Mouse (Mus musculus) liver, embryonic 16.5 days (tissue): ENCODE results near the gene Gpr155. TPM values are rescaled to one million over a fixed set of nuclear protein-coding genes. Genes with fewer than 3 reads are reported as not detected.

ENCODE experiments used
- ATAC-seq: fragments of 200-750 bp; cut with Nextera tagmentation; 2 replicates; pipeline ENCODE4 v1.8.0; 2017; ENCODE audit warnings: low read depth, mild to moderate bottlenecking, moderate number of reproducible peaks, moderate library complexity
- H3K27ac ChIP-seq: fragments of 300-500 bp; sonication (generic); 2 replicates; pipeline ENCODE4 v1.5.1; 2014; ENCODE audit warnings: mild to moderate bottlenecking, low read length
- H3K27me3 ChIP-seq: fragments of 300-500 bp; sonication (generic); 2 replicates; pipeline ENCODE4 v1.6.1; 2014; ENCODE audit warnings: low read depth, low read length, mixed read lengths; ENCODE audit not compliant: control insufficient read depth, insufficient read depth
- H3K36me3 ChIP-seq: fragments of 300-500 bp; sonication (generic); 2 replicates; pipeline ENCODE4 v1.6.1; 2014; ENCODE audit warnings: mild to moderate bottlenecking; ENCODE audit not compliant: control insufficient read depth, insufficient read depth
- H3K4me1 ChIP-seq: fragments of 300-500 bp; sonication (generic); 2 replicates; pipeline ENCODE4 v1.6.1; 2014; ENCODE audit warnings: low read depth, low read length, mixed read lengths; ENCODE audit not compliant: control insufficient read depth
- H3K4me2 ChIP-seq: fragments of 300-500 bp; sonication (generic); 2 replicates; pipeline ENCODE4 v1.6.1; 2014; ENCODE audit warnings: low read depth, low read length, mixed read lengths
- H3K4me3 ChIP-seq: fragments of 300-500 bp; sonication (generic); 2 replicates; pipeline ENCODE4 v1.5.1; 2014; ENCODE audit warnings: low read depth, mild to moderate bottlenecking, low read length
- H3K9ac ChIP-seq: fragments of 300-500 bp; sonication (generic); 2 replicates; pipeline ENCODE4 v1.6.1; 2014; ENCODE audit warnings: low read depth, low read length
- H3K9me3 ChIP-seq: fragments of 300-500 bp; sonication (generic); replicated peaks from 2 replicates; pipeline ENCODE4 v1.6.1; 2016; ENCODE audit warnings: low read length; ENCODE audit not compliant: control insufficient read depth
- WGBS: fragments of 180-500 bp; shearing (Covaris S2); extraction: QIAGEN DNeasy Blood & Tissue Kit; methylation state at CpG from one replicate; pipeline ENCODE4 v1.1.7; 2014; ENCODE audit not compliant: insufficient replicate concordance; 5-methylcytosine and 5-hydroxymethylcytosine counted together
- polyA plus RNA-seq: library from polyadenylated mRNA; unstranded; fragments of >200 nt; fragmentation: Nextera tagmentation; extraction: Ambion mirVana; gene quantifications from 2 replicates; pipeline ENCODE4 v1.2.1, GENCODE M21; 2015

Gene Gpr155
- 5.9 and 6.3 TPM in 2 replicates for polyA plus RNA-seq

GRCm38 (mm10) chr2:73386356-73387046 lies at the start of gene Gpr155:
Gene Gpr155, minus strand, starts transcription at chr2:73386572.
- Histone ChIP-seq H3K9me3 (no peaks in the 10 kb centered on the region), H3K36me3 (peaks cover 4% of the 10 kb centered on the region), H3K27ac (peak within 1 kb of the TSS; percentile 76), H3K4me3 (peak within 1 kb of the TSS; percentile 72), H3K9ac (peak within 1 kb of the TSS; percentile 71), H3K27me3 (no peaks in the 10 kb centered on the region), H3K4me1 (peaks cover 22% of the 10 kb centered on the region), H3K4me2 (peak within 1 kb of the TSS; percentile 99)
- ATAC-seq = peak; percentile 95
- WGBS = 1% methylated on average over 40 of the region's 44 CpGs

GRCm38 (mm10) chr2:73435847-73436246 lies 49.5 kb upstream of the Gpr155 start:
- Histone ChIP-seq H3K4me3 (no peak overlapping the region), H3K9me3 (no peaks in the 10 kb centered on the region), H3K4me2 (no peak overlapping the region), H3K4me1 (no peaks in the 10 kb centered on the region), H3K36me3 (peaks cover 9% of the 10 kb centered on the region), H3K27ac (no peak overlapping the region), H3K27me3 (no peaks in the 10 kb centered on the region), H3K9ac (no peak overlapping the region)
- 81% methylated on average over 2 of the region's 2 CpGs for WGBS
- no peak for ATAC-seq

GRCm38 (mm10) chr2:73431959-73432396 lies 45.6 kb upstream of the Gpr155 start:
- H3K9ac ChIP-seq = no peak overlapping the region
- H3K4me1 ChIP-seq = no peaks in the 10 kb centered on the region
- WGBS = 60% methylated on average over 14 of the region's 14 CpGs
- H3K4me3 ChIP-seq = no peak overlapping the region
- H3K36me3 ChIP-seq = peaks cover 9% of the 10 kb centered on the region
- H3K27me3 ChIP-seq = no peaks in the 10 kb centered on the region
- H3K4me2 ChIP-seq = no peak overlapping the region
- no peak for ATAC-seq
- no peaks in the 10 kb centered on the region for H3K9me3 ChIP-seq
- no peak overlapping the region for H3K27ac ChIP-seq

GRCm38 (mm10) chr2:73428803-73429468 lies 42.6 kb upstream of the Gpr155 start:
- H3K9me3 ChIP-seq = no peaks in the 10 kb centered on the region
- no peak overlapping the region for H3K27ac ChIP-seq
- ATAC-seq = no peak
- no peak overlapping the region for H3K4me2 ChIP-seq
- no peak overlapping the region for H3K4me3 ChIP-seq
- no peaks in the 10 kb centered on the region for H3K4me1 ChIP-seq
- H3K36me3 ChIP-seq = peaks cover 4% of the 10 kb centered on the region
- no peak overlapping the region for H3K9ac ChIP-seq
- no peaks in the 10 kb centered on the region for H3K27me3 ChIP-seq
- WGBS = 61% methylated on average over 21 of the region's 21 CpGs

- Histone ChIP-seq H3K4me1 (no peaks in the 10 kb centered on the region), H3K9ac (no peak overlapping the region), H3K27me3 (no peaks in the 10 kb centered on the region), H3K36me3 (no peaks in the 10 kb centered on the region), H3K4me2 (no peak overlapping the region), H3K27ac (no peak overlapping the region), H3K9me3 (no peaks in the 10 kb centered on the region), H3K4me3 (no peak overlapping the region)
- 19% methylated on average over 1 of the region's 1 CpGs for WGBS
- ATAC-seq = no peak
These were observed 40.9 kb upstream of the Gpr155 start for GRCm38 (mm10) chr2:73427293-73427692.

- WGBS = 65% methylated on average over 14 of the region's 14 CpGs
- Histone ChIP-seq H3K9ac (no peak overlapping the region), H3K4me2 (no peak overlapping the region), H3K27me3 (no peaks in the 10 kb centered on the region), H3K4me3 (no peak overlapping the region), H3K4me1 (no peaks in the 10 kb centered on the region), H3K36me3 (no peaks in the 10 kb centered on the region), H3K9me3 (no peaks in the 10 kb centered on the region), H3K27ac (no peak overlapping the region)
- no peak for ATAC-seq
These were observed 39.5 kb upstream of the Gpr155 start for GRCm38 (mm10) chr2:73425822-73426221.

- Histone ChIP-seq H3K36me3 (no peaks in the 10 kb centered on the region), H3K27me3 (0 out of 2 replicates have a peak, but pooled peaks cover 3% of the 10 kb centered on the region), H3K27ac (no peak overlapping the region), H3K4me2 (no peak overlapping the region), H3K9ac (no peak overlapping the region), H3K4me3 (no peak overlapping the region), H3K4me1 (no peaks in the 10 kb centered on the region), H3K9me3 (no peaks in the 10 kb centered on the region)
- WGBS = 66% methylated on average over 7 of the region's 7 CpGs
- ATAC-seq = no peak
These were observed 33.4 kb upstream of the Gpr155 start for GRCm38 (mm10) chr2:73419730-73420129.

GRCm38 (mm10) chr2:73419285-73419684 lies 32.9 kb upstream of the Gpr155 start:
- Histone ChIP-seq H3K36me3 (no peaks in the 10 kb centered on the region), H3K27ac (no peak overlapping the region), H3K4me1 (no peaks in the 10 kb centered on the region), H3K9ac (no peak overlapping the region), H3K9me3 (no peaks in the 10 kb centered on the region), H3K4me3 (no peak overlapping the region), H3K27me3 (0 out of 2 replicates have a peak, but pooled peaks cover 3% of the 10 kb centered on the region), H3K4me2 (no peak overlapping the region)
- no peak for ATAC-seq
- 32% methylated on average over 4 of the region's 4 CpGs for WGBS

- no peaks in the 10 kb centered on the region for H3K36me3 ChIP-seq
- no peak overlapping the region for H3K27ac ChIP-seq
- 0 out of 2 replicates have a peak, but pooled peaks cover 3% of the 10 kb centered on the region for H3K27me3 ChIP-seq
- no peak for ATAC-seq
- no peak overlapping the region for H3K4me2 ChIP-seq
- H3K9me3 ChIP-seq = no peaks in the 10 kb centered on the region
- 37% methylated on average over 5 of the region's 5 CpGs for WGBS
- no peak overlapping the region for H3K4me3 ChIP-seq
- no peak overlapping the region for H3K9ac ChIP-seq
- H3K4me1 ChIP-seq = no peaks in the 10 kb centered on the region
These were observed 29.5 kb upstream of the Gpr155 start for GRCm38 (mm10) chr2:73415892-73416291.
